Mouse (Mus musculus) kidney, embryonic 14.5 days (tissue): ENCODE results near the gene Rfpl4. TPM values are rescaled to one million over a fixed set of nuclear protein-coding genes. Genes with fewer than 3 reads are reported as not detected.
A peak's percentile ranks its signal among the peaks of the same experiment; 100 is the strongest.

ENCODE experiments used
- ATAC-seq: fragments of 200-750 bp; cut with Nextera tagmentation; 2 replicates; pipeline ENCODE4 v1.8.0; 2017; ENCODE audit warnings: moderate number of reproducible peaks, mild to moderate bottlenecking, moderate TSS enrichment, moderate library complexity; ENCODE audit not compliant: low FRiP score, low TSS enrichment
- H3K27ac ChIP-seq: fragments of 300-500 bp; sonication (generic); 2 replicates; pipeline ENCODE4 v1.5.1; 2014; ENCODE audit warnings: low read depth, mild to moderate bottlenecking, low read length, moderate library complexity, mixed read lengths
- H3K27me3 ChIP-seq: fragments of 300-500 bp; sonication (generic); 2 replicates; pipeline ENCODE4 v1.6.1; 2014; ENCODE audit warnings: mild to moderate bottlenecking, low read length; ENCODE audit not compliant: control insufficient read depth, insufficient read depth
- H3K36me3 ChIP-seq: fragments of 300-500 bp; sonication (generic); 2 replicates; pipeline ENCODE4 v1.6.1; 2014; ENCODE audit warnings: low read length, mixed read lengths; ENCODE audit not compliant: control insufficient read depth, insufficient read depth
- H3K4me1 ChIP-seq: fragments of 300-500 bp; sonication (generic); 2 replicates; pipeline ENCODE4 v1.6.1; 2014; ENCODE audit warnings: low read length, mixed read lengths; ENCODE audit not compliant: control insufficient read depth, insufficient read depth
- H3K4me2 ChIP-seq: fragments of 300-500 bp; sonication (generic); replicated peaks from 2 replicates; pipeline ENCODE4 v1.6.1; 2014; ENCODE audit warnings: low read depth, mild to moderate bottlenecking, low read length
- H3K4me3 ChIP-seq: fragments of 300-500 bp; sonication (generic); 2 replicates; pipeline ENCODE4 v1.5.1; 2014; ENCODE audit warnings: mild to moderate bottlenecking, low read length
- H3K9ac ChIP-seq: fragments of 300-500 bp; sonication (generic); 2 replicates; pipeline ENCODE4 v1.6.1; 2014; ENCODE audit warnings: low read depth, mild to moderate bottlenecking, low read length, moderate library complexity
- H3K9me3 ChIP-seq: fragments of 300-500 bp; sonication (generic); 2 replicates; pipeline ENCODE4 v1.6.1; 2016; ENCODE audit warnings: low read length; ENCODE audit not compliant: control insufficient read depth
- WGBS: fragments of 180-500 bp; shearing (Covaris S2); extraction: QIAGEN DNeasy Blood & Tissue Kit; methylation state at CpG from one replicate; pipeline ENCODE4 v1.1.7; 2014; 5-methylcytosine and 5-hydroxymethylcytosine counted together
- microRNA-seq: library from miRNA; unstranded; fragments of <30 nt; microRNA quantifications from one replicate; pipeline ENCODE4, GENCODE M21; 2016
- polyA plus RNA-seq: library from polyadenylated mRNA; unstranded; fragments of >200 nt; fragmentation: Nextera tagmentation; extraction: Ambion mirVana; gene quantifications from 2 replicates; pipeline ENCODE4 v1.2.1, GENCODE M21; 2014

The Rfpl4 gene
- polyA plus RNA-seq, 1 experiment from 2014 or later = not detected

DNA sequence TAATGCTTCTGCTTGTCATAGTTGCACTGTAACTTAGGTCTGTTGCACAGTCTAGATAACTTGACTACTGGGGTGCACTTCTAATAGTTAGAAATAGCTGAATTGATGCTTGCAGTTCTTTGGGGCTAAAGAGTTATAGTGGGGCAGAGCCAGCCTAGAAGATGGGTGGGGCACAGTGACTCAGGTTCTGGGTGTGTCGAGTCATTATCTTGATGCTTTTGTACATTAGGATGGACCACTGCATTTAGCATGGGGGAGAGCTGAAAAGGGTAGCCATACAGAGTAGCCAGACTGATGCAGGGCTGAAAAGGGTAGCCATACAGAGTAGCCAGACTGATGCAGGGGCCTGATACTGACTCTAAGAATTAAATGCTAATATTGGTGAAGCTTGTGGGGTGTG is 43.2 kb downstream of the Rfpl4 start:
- no peak overlapping the region for H3K9ac ChIP-seq
- WGBS = 95% methylated on average over 1 of the region's 1 CpGs
- H3K4me3 ChIP-seq = no peak overlapping the region
- no peaks in the 10 kb centered on the region for H3K9me3 ChIP-seq
- H3K27ac ChIP-seq = no peak overlapping the region
- H3K4me1 ChIP-seq = no peaks in the 10 kb centered on the region
- ATAC-seq = no peak
- H3K27me3 ChIP-seq = no peaks in the 10 kb centered on the region
- H3K36me3 ChIP-seq = peaks cover 98% of the 10 kb centered on the region
- H3K4me2 ChIP-seq = no peak overlapping the region

DNA sequence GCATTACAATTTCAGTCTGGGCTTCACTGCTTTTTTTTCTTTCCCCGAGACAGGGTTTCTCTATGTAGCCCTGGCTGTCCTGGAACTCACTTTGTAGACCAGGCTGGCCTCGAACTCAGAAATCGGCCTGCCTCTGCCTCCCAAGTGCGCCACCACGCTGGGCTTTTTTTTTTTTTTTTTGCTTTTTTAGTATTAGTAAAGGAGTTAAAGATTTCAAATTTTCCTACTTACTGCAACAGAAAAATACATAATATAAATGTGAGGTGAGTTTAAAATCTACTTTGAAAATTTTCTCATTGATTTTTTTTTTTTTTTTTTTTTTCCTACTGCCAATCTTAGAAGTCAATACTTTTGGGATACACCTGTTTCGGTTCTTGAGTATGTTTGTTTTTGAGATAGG is 51.9 kb downstream of the Rfpl4 start:
- H3K9me3 ChIP-seq = no peaks in the 10 kb centered on the region
- peaks cover 21% of the 10 kb centered on the region for H3K4me1 ChIP-seq
- H3K27me3 ChIP-seq = no peaks in the 10 kb centered on the region
- H3K27ac ChIP-seq = no peak overlapping the region
- no peak overlapping the region for H3K4me2 ChIP-seq
- peaks cover 44% of the 10 kb centered on the region for H3K36me3 ChIP-seq
- 94% methylated on average over 6 of the region's 6 CpGs for WGBS
- H3K9ac ChIP-seq = no peak overlapping the region
- no peak overlapping the region for H3K4me3 ChIP-seq
- no peak for ATAC-seq

DNA sequence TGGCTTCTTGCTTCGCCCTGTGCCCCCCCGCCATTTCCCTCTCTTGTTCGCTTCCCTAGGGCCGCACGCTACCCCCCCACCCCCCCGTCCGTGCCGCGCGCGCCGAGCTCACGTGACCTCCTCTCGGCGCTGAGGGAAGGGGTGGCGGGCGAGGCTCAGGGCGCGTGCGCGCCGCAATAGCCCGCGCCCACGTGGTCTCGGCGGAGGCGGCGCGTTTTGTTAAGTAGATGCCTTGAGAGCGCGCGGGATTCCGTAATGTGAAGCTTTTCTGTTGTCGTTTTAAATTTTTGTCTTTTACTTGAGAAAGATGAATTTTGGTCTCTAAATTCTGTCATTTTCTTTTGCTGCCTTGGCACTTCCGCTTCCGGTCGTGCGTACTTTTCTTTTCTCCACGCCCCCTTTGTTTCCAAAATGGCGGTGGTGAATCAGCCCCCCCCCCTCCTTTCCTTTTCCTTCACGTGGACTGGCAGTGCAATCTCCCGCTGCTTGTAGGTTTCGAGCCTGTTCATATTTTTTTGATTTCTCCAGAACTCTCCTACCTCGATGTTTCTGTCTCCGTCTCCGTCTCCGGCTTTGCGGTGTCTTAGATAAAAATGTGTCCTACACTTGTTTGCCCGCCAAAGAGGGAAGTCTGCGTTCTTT is 54.3 kb downstream of the Rfpl4 start:
- H3K27ac ChIP-seq = peak overlapping the region; percentile 99
- H3K4me1 ChIP-seq = peaks cover 22% of the 10 kb centered on the region
- peak; percentile 44 for ATAC-seq
- under 1% methylated on average over 51 of the region's 51 CpGs for WGBS
- H3K9me3 ChIP-seq = no peaks in the 10 kb centered on the region
- peak overlapping the region; percentile 89 for H3K9ac ChIP-seq
- peaks cover 20% of the 10 kb centered on the region for H3K36me3 ChIP-seq
- no peaks in the 10 kb centered on the region for H3K27me3 ChIP-seq
- peak overlapping the region; percentile 73 for H3K4me2 ChIP-seq
- peak overlapping the region; percentile 82 for H3K4me3 ChIP-seq

DNA sequence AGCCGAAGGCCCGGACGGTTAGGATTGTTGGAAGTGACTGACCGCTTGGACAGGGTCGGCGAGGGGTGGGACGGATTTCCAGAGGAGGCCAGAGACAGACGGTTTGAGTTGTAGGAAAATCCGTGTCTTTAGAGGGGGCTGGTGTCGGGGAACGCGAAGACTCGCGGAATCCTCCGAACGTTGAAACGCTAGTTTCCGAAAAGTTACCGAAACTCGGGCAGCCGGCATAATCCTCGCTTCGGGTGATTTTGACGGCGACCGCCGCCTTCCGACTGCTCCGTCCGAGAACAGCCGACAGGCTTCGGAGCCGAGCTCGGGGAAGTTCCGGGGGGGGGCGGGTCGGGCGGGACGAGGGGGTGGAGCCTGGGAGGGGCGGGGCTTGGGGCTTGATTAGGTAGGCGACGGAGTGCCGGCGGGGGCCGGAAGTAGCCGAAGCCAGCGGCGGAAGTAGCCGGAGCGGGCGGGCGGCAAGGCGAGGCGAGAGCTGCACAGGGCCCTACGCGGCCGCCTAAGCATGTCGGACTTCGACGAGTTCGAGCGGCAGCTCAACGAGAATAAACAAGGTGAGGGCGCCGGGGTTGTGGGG is 54.9 kb downstream of the Rfpl4 start, which contains the start of gene U2af2:
Gene U2af2 (plus strand): TSS at position 370 of the 586 bp plus-strand sequence.
- Histone ChIP-seq H3K9me3 (no peaks in the 10 kb centered on the region), H3K4me2 (peak within 1 kb of the TSS; percentile 73), H3K36me3 (peaks cover 14% of the 10 kb centered on the region), H3K4me1 (peaks cover 22% of the 10 kb centered on the region), H3K27ac (peak within 1 kb of the TSS; percentile 99), H3K9ac (peak within 1 kb of the TSS; percentile 89), H3K27me3 (0 out of 2 replicates have a peak, but pooled peaks cover 2% of the 10 kb centered on the region), H3K4me3 (peak within 1 kb of the TSS; percentile 82)
- peak; percentile 80 for ATAC-seq
- WGBS = under 1% methylated on average over 59 of the region's 65 CpGs

DNA sequence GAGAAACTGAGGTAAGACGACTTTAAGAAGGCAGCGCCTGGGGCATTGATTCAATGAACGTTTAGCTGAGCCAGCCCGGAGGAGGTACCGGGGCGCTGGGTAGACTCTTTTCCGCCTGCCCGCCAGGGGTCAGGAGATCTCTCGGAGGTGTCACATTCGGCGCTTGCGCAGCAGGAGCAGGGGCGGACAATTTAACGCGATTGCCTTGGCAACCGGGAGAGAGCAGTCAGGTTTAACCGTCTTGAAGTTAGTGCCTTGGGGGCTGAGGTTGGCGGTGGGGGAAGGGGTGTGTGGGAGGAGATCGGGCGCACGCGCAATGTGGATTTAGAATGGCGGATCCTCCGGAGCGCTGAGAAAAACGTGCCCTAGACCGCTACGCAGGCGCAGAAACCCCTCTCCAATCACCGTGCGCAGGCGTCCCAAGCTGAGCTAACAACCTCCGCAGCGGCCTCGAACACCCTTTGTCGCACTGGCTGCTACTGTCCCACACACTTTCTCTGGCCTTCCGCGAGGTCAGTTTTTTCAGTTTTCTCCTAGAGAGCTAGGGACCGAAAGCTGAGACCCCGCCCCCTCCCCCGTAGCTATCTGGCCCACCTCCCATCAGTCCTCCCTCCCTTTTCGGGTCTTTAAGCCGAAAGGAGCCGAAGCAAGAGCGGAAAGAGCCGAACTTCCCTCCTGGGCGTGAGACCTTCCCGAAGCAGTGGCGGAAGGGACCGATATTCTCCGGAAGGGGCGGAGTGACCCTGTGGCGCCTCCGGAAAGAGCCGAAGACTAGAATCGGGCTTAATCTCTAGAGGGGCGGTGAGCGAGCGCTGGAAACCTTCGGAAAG is 55.6 kb downstream of the Rfpl4 start:
- Histone ChIP-seq H3K4me2 (peak overlapping the region; percentile 73), H3K9ac (peak overlapping the region; percentile 89), H3K36me3 (peaks cover 8% of the 10 kb centered on the region; the same call in 1 of the 2 replicates), H3K9me3 (no peaks in the 10 kb centered on the region), H3K27ac (peak overlapping the region; percentile 99), H3K4me3 (peak overlapping the region; percentile 82), H3K4me1 (peaks cover 22% of the 10 kb centered on the region), H3K27me3 (peaks cover 6% of the 10 kb centered on the region; the same call in 1 of the 2 replicates)
- under 1% methylated on average over 60 of the region's 60 CpGs for WGBS
- peak; percentile 88 for ATAC-seq

DNA sequence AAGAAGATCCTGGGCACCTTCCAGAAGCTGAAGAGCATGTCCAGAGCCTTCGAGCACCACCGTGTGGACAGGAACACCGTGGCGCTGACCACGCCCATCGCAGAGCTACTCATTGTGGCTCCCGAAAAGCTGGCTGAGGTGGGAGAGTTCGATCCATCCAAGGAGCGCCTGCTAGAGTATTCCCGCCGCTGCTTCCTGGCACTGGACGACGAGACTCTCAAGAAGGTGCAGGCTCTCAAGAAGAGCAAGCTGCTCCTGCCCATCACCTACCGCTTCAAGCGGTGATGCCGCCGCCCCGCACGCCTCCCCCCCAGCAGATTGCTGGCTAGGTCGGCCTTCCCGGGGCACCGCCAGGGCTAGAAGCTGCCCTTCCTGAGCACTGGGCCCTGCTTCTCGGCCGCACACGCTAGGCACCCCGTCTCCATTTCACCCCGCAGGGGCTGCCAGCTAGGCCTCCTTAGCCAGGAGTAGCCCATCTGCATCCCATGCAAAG is 56.5 kb downstream of the Rfpl4 start:
- H3K36me3 ChIP-seq = no peaks in the 10 kb centered on the region
- no peaks in the 10 kb centered on the region for H3K9me3 ChIP-seq
- H3K27me3 ChIP-seq = peaks cover 12% of the 10 kb centered on the region; the same call in 1 of the 2 replicates
- WGBS = 3% methylated on average over 27 of the region's 27 CpGs
- H3K4me1 ChIP-seq = peaks cover 18% of the 10 kb centered on the region
- peak overlapping the region; percentile 99 for H3K27ac ChIP-seq
- peak overlapping the region; percentile 73 for H3K4me2 ChIP-seq
- H3K9ac ChIP-seq = peak overlapping the region; percentile 89
- H3K4me3 ChIP-seq = peak overlapping the region; percentile 82
- ATAC-seq = peak; percentile 8; the same call in 1 of the 2 replicates

Small RNAs within 50 kb of the gene (microRNA-seq; reads per million reads assigned to microRNA genes)
- gene Gm26217 = not detected

Other genes with a start within 250 kb of the Rfpl4 start
- 4.5 and 8.3 TPM in 2 replicates for gene Isoc2b, start 246.7 kb downstream of the Rfpl4 start, polyA plus RNA-seq
- 0.95 and 1.3 TPM in 2 replicates for gene Isoc2a, start 239.8 kb downstream of the Rfpl4 start, polyA plus RNA-seq
- gene Gm36210, start 210.4 kb downstream of the Rfpl4 start, polyA plus RNA-seq = 0.22 TPM in 1 of 2 replicates, not detected in the other
- gene Zfp628, start 201.7 kb downstream of the Rfpl4 start, polyA plus RNA-seq = 4.5 and 5.2 TPM in 2 replicates
- 3.1 and 3.6 TPM in 2 replicates for gene Nat14, start 194.9 kb downstream of the Rfpl4 start, polyA plus RNA-seq
- 1.1 and 2.5 TPM in 2 replicates for gene Ssc5d, start 191.2 kb downstream of the Rfpl4 start, polyA plus RNA-seq
- gene Sbk2, start 152.5 kb downstream of the Rfpl4 start, polyA plus RNA-seq = 0.43 TPM in 1 of 2 replicates, not detected in the other
- gene Sbk3, start 145.8 kb downstream of the Rfpl4 start, polyA plus RNA-seq = 0.06 TPM in 1 of 2 replicates, not detected in the other
- 36.6 and 41.6 TPM in 2 replicates for gene Zfp579, start 120.8 kb downstream of the Rfpl4 start, polyA plus RNA-seq
- gene Zfp524, start 102.5 kb downstream of the Rfpl4 start, polyA plus RNA-seq = 11.7 and 12.3 TPM in 2 replicates
- gene Fiz1, start 102.3 kb downstream of the Rfpl4 start, polyA plus RNA-seq = 46.5 and 48.6 TPM in 2 replicates
- 1.1 and 3.4 TPM in 2 replicates for gene Gm44973, start 101.5 kb downstream of the Rfpl4 start, polyA plus RNA-seq
- gene Zfp865, start 96.6 kb downstream of the Rfpl4 start, polyA plus RNA-seq = 9.9 and 10.0 TPM in 2 replicates
- gene Ccdc106, start 96.4 kb downstream of the Rfpl4 start, polyA plus RNA-seq = 23.2 and 25.5 TPM in 2 replicates
- not detected in 2 replicates for gene 4632433K11Rik, start 82.8 kb downstream of the Rfpl4 start, polyA plus RNA-seq
- gene Zfp784, start 78.5 kb downstream of the Rfpl4 start, polyA plus RNA-seq = 3.8 and 5.0 TPM in 2 replicates
- gene Zfp580, start 65.4 kb downstream of the Rfpl4 start, polyA plus RNA-seq = 43.6 and 56.2 TPM in 2 replicates
- 120 and 148 TPM in 2 replicates for gene U2af2, start 54.8 kb downstream of the Rfpl4 start, polyA plus RNA-seq
- 53.2 and 63.8 TPM in 2 replicates for gene Epn1, start 36.7 kb downstream of the Rfpl4 start, polyA plus RNA-seq
- gene Rasl2-9, start 9.0 kb upstream of the Rfpl4 start, polyA plus RNA-seq = 0.28 and 0.43 TPM in 2 replicates
- not detected in 2 replicates for gene Vmn1r55, start 32.7 kb upstream of the Rfpl4 start, polyA plus RNA-seq
- not detected in 2 replicates for gene Vmn1r56, start 79.8 kb upstream of the Rfpl4 start, polyA plus RNA-seq
- not detected in 2 replicates for gene Vmn1r57, start 101.5 kb upstream of the Rfpl4 start, polyA plus RNA-seq
- gene Gm5065, start 233.6 kb upstream of the Rfpl4 start, polyA plus RNA-seq = not detected in 2 replicates
- not detected in 2 replicates for gene Nlrp2, start 234.1 kb upstream of the Rfpl4 start, polyA plus RNA-seq